Mouse (Mus musculus): ENCODE measurements around the gene Cd99l2. TPM values are rescaled to one million over a fixed set of nuclear protein-coding genes. Genes with fewer than 3 reads are reported as not detected.

Cd99l2 gene
- polyA plus RNA-seq, 1 experiment = 8.8 TPM

GRCm38 (mm10) chrX:71408386-71408785 is 84.3 kb downstream of the Cd99l2 start:
- Histone ChIP-seq H3K4me3 (ENCODE audit: low read depth, low read length) (no peak overlapping the region), H3K36me3 (ENCODE audit: control insufficient read depth, insufficient read depth, low read length, poor library complexity, severe bottlenecking) (no peaks in the 10 kb centered on the region), H3K27ac (ENCODE audit: insufficient read depth, low read length) (no peak overlapping the region), H3K9ac (ENCODE audit: low read depth, poor library complexity, severe bottlenecking) (no peak overlapping the region), H3K9me3 (replicated peaks; ENCODE audit: control insufficient read depth, insufficient read depth, low read length, poor library complexity, severe bottlenecking) (no peaks in the 10 kb centered on the region), H3K27me3 (ENCODE audit: control insufficient read depth, insufficient read depth, low read length, poor library complexity, severe bottlenecking) (no peaks in the 10 kb centered on the region), H3K4me1 (ENCODE audit: control insufficient read depth, insufficient read depth, low read length) (peaks cover 2% of the 10 kb centered on the region)
- TF ChIP-seq POLR2A (IDR thresholded peaks at IDR 0.05; ENCODE audit: insufficient read depth, low read length) = no peak

GRCm38 (mm10) chrX:71406290-71406689 is 86.4 kb downstream of the Cd99l2 start:
- no peak overlapping the region for H3K4me3 ChIP-seq (ENCODE audit: low read depth, low read length)
- no peak overlapping the region for H3K9ac ChIP-seq (ENCODE audit: low read depth, poor library complexity, severe bottlenecking)
- H3K4me1 ChIP-seq (ENCODE audit: control insufficient read depth, insufficient read depth, low read length) = peaks cover 2% of the 10 kb centered on the region
- no peak overlapping the region for H3K27ac ChIP-seq (ENCODE audit: insufficient read depth, low read length)
- H3K9me3 ChIP-seq (replicated peaks; ENCODE audit: control insufficient read depth, insufficient read depth, low read length, poor library complexity, severe bottlenecking) = no peaks in the 10 kb centered on the region
- TF ChIP-seq CTCF (IDR thresholded peaks at IDR 0.05; ENCODE audit: low read depth, low read length) = no peak
- TF ChIP-seq EP300 (IDR thresholded peaks at IDR 0.05; ENCODE audit: insufficient read depth, low read depth, low read length) = no peak
- no peak for TF ChIP-seq POLR2A (IDR thresholded peaks at IDR 0.05; ENCODE audit: insufficient read depth, low read length)
- no peaks in the 10 kb centered on the region for H3K27me3 ChIP-seq (ENCODE audit: control insufficient read depth, insufficient read depth, low read length, poor library complexity, severe bottlenecking)
- no peaks in the 10 kb centered on the region for H3K36me3 ChIP-seq (ENCODE audit: control insufficient read depth, insufficient read depth, low read length, poor library complexity, severe bottlenecking)

- Histone ChIP-seq H3K27ac (ENCODE audit: insufficient read depth, low read length) (no peak overlapping the region), H3K36me3 (ENCODE audit: control insufficient read depth, insufficient read depth, low read length, poor library complexity, severe bottlenecking) (no peaks in the 10 kb centered on the region), H3K4me3 (ENCODE audit: low read depth, low read length) (no peak overlapping the region), H3K4me1 (ENCODE audit: control insufficient read depth, insufficient read depth, low read length) (no peaks in the 10 kb centered on the region), H3K9me3 (replicated peaks; ENCODE audit: control insufficient read depth, insufficient read depth, low read length, poor library complexity, severe bottlenecking) (no peaks in the 10 kb centered on the region), H3K9ac (ENCODE audit: low read depth, poor library complexity, severe bottlenecking) (no peak overlapping the region), H3K27me3 (ENCODE audit: control insufficient read depth, insufficient read depth, low read length, poor library complexity, severe bottlenecking) (no peaks in the 10 kb centered on the region)
- TF ChIP-seq CTCF (IDR thresholded peaks at IDR 0.05; ENCODE audit: low read depth, low read length) = no peak
- no peak for TF ChIP-seq EP300 (IDR thresholded peaks at IDR 0.05; ENCODE audit: insufficient read depth, low read depth, low read length)
- no peak for TF ChIP-seq POLR2A (IDR thresholded peaks at IDR 0.05; ENCODE audit: insufficient read depth, low read length)
These were observed 96.3 kb downstream of the Cd99l2 start for GRCm38 (mm10) chrX:71396326-71396725.

GRCm38 (mm10) chrX:71381571-71381970 is 111.1 kb downstream of the Cd99l2 start:
- H3K27me3 ChIP-seq (ENCODE audit: control insufficient read depth, insufficient read depth, low read length, poor library complexity, severe bottlenecking) = no peaks in the 10 kb centered on the region
- H3K27ac ChIP-seq (ENCODE audit: insufficient read depth, low read length) = no peak overlapping the region
- no peaks in the 10 kb centered on the region for H3K9me3 ChIP-seq (replicated peaks; ENCODE audit: control insufficient read depth, insufficient read depth, low read length, poor library complexity, severe bottlenecking)
- H3K4me1 ChIP-seq (ENCODE audit: control insufficient read depth, insufficient read depth, low read length) = no peaks in the 10 kb centered on the region
- no peaks in the 10 kb centered on the region for H3K36me3 ChIP-seq (ENCODE audit: control insufficient read depth, insufficient read depth, low read length, poor library complexity, severe bottlenecking)
- no peak overlapping the region for H3K9ac ChIP-seq (ENCODE audit: low read depth, poor library complexity, severe bottlenecking)
- TF ChIP-seq EP300 (IDR thresholded peaks at IDR 0.05; ENCODE audit: insufficient read depth, low read depth, low read length) (no peak), POLR2A (IDR thresholded peaks at IDR 0.05; ENCODE audit: insufficient read depth, low read length) (no peak), CTCF (IDR thresholded peaks at IDR 0.05; ENCODE audit: low read depth, low read length) (no peak)
- H3K4me3 ChIP-seq (ENCODE audit: low read depth, low read length) = no peak overlapping the region

- H3K9me3 ChIP-seq (replicated peaks; ENCODE audit: control insufficient read depth, insufficient read depth, low read length, poor library complexity, severe bottlenecking) = no peaks in the 10 kb centered on the region
- no peaks in the 10 kb centered on the region for H3K27me3 ChIP-seq (ENCODE audit: control insufficient read depth, insufficient read depth, low read length, poor library complexity, severe bottlenecking)
- no peak overlapping the region for H3K4me3 ChIP-seq (ENCODE audit: low read depth, low read length)
- no peaks in the 10 kb centered on the region for H3K4me1 ChIP-seq (ENCODE audit: control insufficient read depth, insufficient read depth, low read length)
- TF ChIP-seq CTCF (IDR thresholded peaks at IDR 0.05; ENCODE audit: low read depth, low read length) (no peak), POLR2A (IDR thresholded peaks at IDR 0.05; ENCODE audit: insufficient read depth, low read length) (no peak), EP300 (IDR thresholded peaks at IDR 0.05; ENCODE audit: insufficient read depth, low read depth, low read length) (no peak)
- no peak overlapping the region for H3K27ac ChIP-seq (ENCODE audit: insufficient read depth, low read length)
- H3K36me3 ChIP-seq (ENCODE audit: control insufficient read depth, insufficient read depth, low read length, poor library complexity, severe bottlenecking) = no peaks in the 10 kb centered on the region
- H3K9ac ChIP-seq (ENCODE audit: low read depth, poor library complexity, severe bottlenecking) = no peak overlapping the region
These were observed 114.2 kb downstream of the Cd99l2 start for GRCm38 (mm10) chrX:71378435-71378834.

GRCm38 (mm10) chrX:71376781-71377180 is 115.9 kb downstream of the Cd99l2 start:
- Histone ChIP-seq H3K27ac (ENCODE audit: insufficient read depth, low read length) (no peak overlapping the region), H3K27me3 (ENCODE audit: control insufficient read depth, insufficient read depth, low read length, poor library complexity, severe bottlenecking) (no peaks in the 10 kb centered on the region), H3K4me3 (ENCODE audit: low read depth, low read length) (no peak overlapping the region), H3K4me1 (ENCODE audit: control insufficient read depth, insufficient read depth, low read length) (no peaks in the 10 kb centered on the region), H3K9ac (ENCODE audit: low read depth, poor library complexity, severe bottlenecking) (no peak overlapping the region), H3K9me3 (replicated peaks; ENCODE audit: control insufficient read depth, insufficient read depth, low read length, poor library complexity, severe bottlenecking) (no peaks in the 10 kb centered on the region), H3K36me3 (ENCODE audit: control insufficient read depth, insufficient read depth, low read length, poor library complexity, severe bottlenecking) (no peaks in the 10 kb centered on the region)
- TF ChIP-seq EP300 (IDR thresholded peaks at IDR 0.05; ENCODE audit: insufficient read depth, low read depth, low read length) (no peak), POLR2A (IDR thresholded peaks at IDR 0.05; ENCODE audit: insufficient read depth, low read length) (no peak), CTCF (IDR thresholded peaks at IDR 0.05; ENCODE audit: low read depth, low read length) (no peak)

Other genes starting within 250 kb of the Cd99l2 start
- 8.1 and 9.4 TPM in 2 replicates for gene Mtmr1, start 128.1 kb downstream of the Cd99l2 start, polyA plus RNA-seq (2011; ENCODE audit: insufficient read depth, insufficient read length, low read depth, missing spikeins)
- 62.3 and 72.2 TPM in 2 replicates for gene Hmgb3, start 63.1 kb upstream of the Cd99l2 start, polyA plus RNA-seq (2011; ENCODE audit: insufficient read depth, insufficient read length, low read depth, missing spikeins)
- 0.21 TPM in 1 of 2 replicates, not detected in the other for gene Gpr50, start 170.8 kb upstream of the Cd99l2 start, polyA plus RNA-seq (2011; ENCODE audit: insufficient read depth, insufficient read length, low read depth, missing spikeins)